Mouse (Mus musculus) spleen, adult 10 weeks (tissue): ENCODE measurements around the gene Arf4. TPM values are rescaled to one million over a fixed set of nuclear protein-coding genes. Genes with fewer than 3 reads are reported as not detected.

Experiments used
- polyA plus RNA-seq: library from polyadenylated mRNA; stranded (reverse); fragments of 350-450 nt; fragmentation: Illumina TruSeq; extraction: RNeasy Lipid Tissue Mini Kit (QIAGEN cat#74804); gene quantifications from one replicate; pipeline ENCODE4 v1.2.3, GENCODE M21; 2015; ENCODE audit warnings: low replicate concordance; ENCODE audit not compliant: insufficient read depth

The Arf4 gene
- 209 TPM for polyA plus RNA-seq

GRCm38 (mm10) chr14:26637851-26638707 lies at the start of gene Arf4:
Gene Arf4 (plus strand): TSS chr14:26638074.

GRCm38 (mm10) chr14:26669292-26670073 lies 31.6 kb downstream of the Arf4 start, which contains the start of gene Pde12:
Gene Pde12 (minus strand): TSS chr14:26669883.

DNA sequence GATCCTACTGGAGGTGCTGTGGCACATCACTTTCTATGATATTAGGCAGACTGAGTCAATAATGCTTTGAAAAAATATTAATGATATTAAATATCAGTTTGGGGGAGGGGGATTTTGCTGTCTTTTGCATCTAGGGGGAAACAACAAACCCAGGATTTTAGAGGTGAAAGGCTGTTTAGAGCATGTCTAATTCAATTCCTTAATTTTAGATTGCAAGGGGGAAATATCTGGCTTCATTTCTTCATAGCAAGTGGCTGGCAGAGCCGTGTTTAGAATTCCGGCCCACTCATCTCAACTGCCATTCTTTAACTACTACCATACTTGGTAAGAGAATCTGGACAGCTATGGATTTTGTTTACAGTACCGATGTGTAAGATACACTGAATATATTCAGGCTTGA lies 55.1 kb downstream of the Arf4 start, which contains the start of gene Dnah12:
TSS of gene Dnah12 (plus strand) at position 301 of the 400 bp plus-strand sequence.

Other genes starting within 250 kb of the Arf4 start
- gene Slmap, start 103.1 kb upstream of the Arf4 start, polyA plus RNA-seq: 75.6 TPM
- gene Dennd6a, start 64.2 kb upstream of the Arf4 start, polyA plus RNA-seq: 55.7 TPM
- gene Pde12, start 31.8 kb downstream of the Arf4 start, polyA plus RNA-seq: 7.8 TPM
- gene Dnah12, start 55.2 kb downstream of the Arf4 start, polyA plus RNA-seq: 0.11 TPM